Mouse (Mus musculus): ENCODE measurements at regions not wholly inside any gene's neighbourhood (a gene's known extent, or its start where the extent isn't known, plus 50 kb on each side); places are given as distances from the start of the nearest gene placed in this dataset.

DNA sequence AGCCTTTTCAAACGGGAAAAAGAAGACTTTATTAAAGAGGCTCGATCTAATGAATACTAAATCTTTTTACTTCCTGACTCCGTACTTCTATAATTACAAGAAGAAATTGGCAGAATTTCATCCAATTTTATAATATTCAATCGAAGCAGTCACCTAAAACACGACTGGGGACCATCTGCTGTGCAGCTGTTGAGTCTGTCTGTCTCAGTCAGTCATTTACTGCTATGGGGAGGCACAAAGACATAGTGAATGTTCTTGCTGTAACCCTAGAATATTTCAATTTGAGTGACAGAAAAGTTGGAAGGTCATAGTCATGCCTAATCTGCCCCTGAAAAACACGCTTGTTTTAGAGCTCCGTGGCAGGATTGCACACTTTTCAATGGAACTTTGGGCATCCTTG, 487.5 kb downstream of the Igsf11 start:
- ATAC-seq (ENCODE audit: insufficient number of reproducible peaks, insufficient read depth, low FRiP score, low TSS enrichment): no peak
- WGBS: 60% methylated on average over 7 of the region's 7 CpGs
- no peak overlapping the region for H3K4me2 ChIP-seq (replicated peaks)

DNA sequence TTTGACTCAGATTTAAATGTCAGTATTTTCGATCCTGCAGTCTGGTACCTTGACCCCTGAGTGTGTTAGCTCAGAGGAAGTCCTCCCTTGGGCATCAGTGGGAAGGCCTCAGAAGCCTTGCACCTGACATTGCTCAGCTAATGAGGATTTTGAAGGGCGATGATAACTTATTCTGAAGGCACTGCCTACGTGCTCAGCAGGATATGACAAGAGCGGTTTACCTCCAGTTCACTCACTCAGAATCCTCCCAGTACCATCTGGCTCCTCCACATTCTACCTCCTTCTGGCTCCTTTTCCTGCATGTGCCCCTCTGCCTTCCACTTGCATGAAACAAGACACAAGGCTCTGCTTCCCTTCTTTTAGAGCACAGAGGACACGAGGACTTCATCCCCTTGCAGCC, 497.5 kb downstream of the Igsf11 start:
- H3K4me3 ChIP-seq: no peak overlapping the region
- H3K4me2 ChIP-seq (replicated peaks): no peak overlapping the region
- no peaks in the 10 kb centered on the region for H3K27me3 ChIP-seq
- H3K9ac ChIP-seq: no peak overlapping the region
- ATAC-seq (ENCODE audit: insufficient number of reproducible peaks, insufficient read depth, low FRiP score, low TSS enrichment): no peak
- H3K9me3 ChIP-seq: no peaks in the 10 kb centered on the region
- 62% methylated on average over 5 of the region's 5 CpGs for WGBS
- no peaks in the 10 kb centered on the region for H3K4me1 ChIP-seq
- H3K27ac ChIP-seq: no peak overlapping the region
- H3K36me3 ChIP-seq: no peaks in the 10 kb centered on the region

More for the DNA sequence above, 487.5 kb downstream of the Igsf11 start:
- H3K9ac ChIP-seq: no peak overlapping the region
- no peak overlapping the region for H3K4me3 ChIP-seq
- no peak overlapping the region for H3K27ac ChIP-seq
- H3K4me1 ChIP-seq: no peaks in the 10 kb centered on the region
- no peaks in the 10 kb centered on the region for H3K36me3 ChIP-seq
- H3K9me3 ChIP-seq: no peaks in the 10 kb centered on the region
- H3K27me3 ChIP-seq: no peaks in the 10 kb centered on the region

DNA sequence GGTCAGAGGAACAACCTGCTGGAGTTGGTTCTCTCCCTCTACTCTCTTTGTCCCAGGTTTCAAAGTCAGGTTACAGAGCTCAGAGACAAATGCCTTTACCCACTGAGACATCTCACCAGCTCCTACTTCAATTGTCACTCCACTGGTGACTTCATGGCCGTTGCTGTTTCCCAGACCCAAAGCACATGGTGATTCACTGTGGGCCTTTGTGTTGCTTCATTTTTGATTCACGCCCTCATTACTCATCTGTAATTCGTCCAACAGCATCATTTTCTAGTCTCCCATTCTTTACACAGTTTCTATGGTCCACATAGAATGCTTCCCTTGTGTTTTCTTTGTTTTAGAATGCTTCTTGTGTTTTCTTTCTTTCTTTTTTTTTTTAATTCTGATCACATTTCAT, 498.2 kb downstream of the Igsf11 start:
- Histone ChIP-seq H3K27me3 (no peaks in the 10 kb centered on the region), H3K9me3 (no peaks in the 10 kb centered on the region), H3K4me1 (no peaks in the 10 kb centered on the region), H3K9ac (no peak overlapping the region), H3K27ac (no peak overlapping the region), H3K4me3 (no peak overlapping the region), H3K4me2 (replicated peaks) (no peak overlapping the region), H3K36me3 (no peaks in the 10 kb centered on the region)
- WGBS: 78% methylated on average over 3 of the region's 3 CpGs
- no peak for ATAC-seq (ENCODE audit: insufficient number of reproducible peaks, insufficient read depth, low FRiP score, low TSS enrichment)

DNA sequence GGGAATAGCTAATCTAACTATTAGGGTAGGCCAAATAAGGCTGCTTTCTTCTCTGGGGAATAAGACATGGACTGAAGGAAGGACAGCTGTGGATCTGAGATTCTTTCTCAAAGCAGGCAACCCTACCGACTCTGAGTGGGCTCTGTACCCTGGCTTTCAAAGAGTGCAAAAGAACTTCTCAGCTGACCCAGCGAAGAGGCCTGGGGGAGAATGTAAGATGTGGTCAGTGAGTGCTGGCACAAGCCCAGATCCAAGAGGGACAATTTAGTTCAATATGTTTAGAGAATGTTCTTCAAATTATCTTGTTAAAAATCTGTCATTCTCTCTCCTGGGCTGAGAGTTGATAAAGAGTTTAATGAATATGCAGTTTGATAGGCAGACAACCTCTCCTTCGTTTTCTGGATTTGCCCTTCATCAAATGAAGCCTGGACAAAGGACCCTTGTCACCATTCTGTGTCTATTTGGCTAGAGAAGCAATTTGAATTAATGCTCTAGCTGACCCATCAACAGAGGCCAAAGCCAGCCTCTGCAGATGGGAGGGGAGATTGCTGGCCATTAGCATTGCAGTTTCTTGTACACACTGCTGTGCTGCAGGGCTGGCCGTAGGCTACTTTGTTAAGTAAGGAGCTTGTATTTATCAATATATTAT, 509.8 kb downstream of the Igsf11 start:
- Histone ChIP-seq H3K36me3 (no peaks in the 10 kb centered on the region), H3K27ac (no peak overlapping the region), H3K27me3 (no peaks in the 10 kb centered on the region), H3K9me3 (no peaks in the 10 kb centered on the region), H3K4me3 (no peak overlapping the region), H3K4me1 (no peaks in the 10 kb centered on the region), H3K9ac (no peak overlapping the region), H3K4me2 (replicated peaks) (no peak overlapping the region)
- ATAC-seq (ENCODE audit: insufficient number of reproducible peaks, insufficient read depth, low FRiP score, low TSS enrichment): no peak
- WGBS: 51% methylated on average over 4 of the region's 4 CpGs

DNA sequence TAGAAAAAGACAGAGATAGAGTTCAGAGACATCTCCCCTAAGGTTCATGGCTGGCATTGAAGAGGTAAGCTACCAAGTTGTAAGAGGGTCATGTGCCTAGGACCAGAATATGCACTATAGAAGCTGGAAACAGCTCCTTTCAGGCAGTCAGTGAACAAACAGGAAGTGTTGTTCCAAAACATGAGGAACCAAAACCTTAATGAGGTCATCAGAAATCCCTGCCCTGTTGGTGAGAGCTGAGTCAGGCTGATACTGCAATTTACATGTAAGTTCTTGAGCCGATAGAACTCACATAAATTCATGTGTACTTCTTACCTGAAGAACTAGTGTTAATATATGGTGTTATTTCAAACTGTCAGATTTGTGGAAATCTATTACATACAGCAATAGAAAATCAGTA, 539.1 kb downstream of the Igsf11 start:
- 95% methylated on average over 1 of the region's 1 CpGs for WGBS
- Histone ChIP-seq H3K9me3 (no peaks in the 10 kb centered on the region), H3K9ac (no peak overlapping the region), H3K4me1 (no peaks in the 10 kb centered on the region), H3K4me2 (replicated peaks) (no peak overlapping the region), H3K4me3 (no peak overlapping the region), H3K36me3 (no peaks in the 10 kb centered on the region), H3K27ac (no peak overlapping the region), H3K27me3 (no peaks in the 10 kb centered on the region)
- ATAC-seq (ENCODE audit: insufficient number of reproducible peaks, insufficient read depth, low FRiP score, low TSS enrichment): no peak

DNA sequence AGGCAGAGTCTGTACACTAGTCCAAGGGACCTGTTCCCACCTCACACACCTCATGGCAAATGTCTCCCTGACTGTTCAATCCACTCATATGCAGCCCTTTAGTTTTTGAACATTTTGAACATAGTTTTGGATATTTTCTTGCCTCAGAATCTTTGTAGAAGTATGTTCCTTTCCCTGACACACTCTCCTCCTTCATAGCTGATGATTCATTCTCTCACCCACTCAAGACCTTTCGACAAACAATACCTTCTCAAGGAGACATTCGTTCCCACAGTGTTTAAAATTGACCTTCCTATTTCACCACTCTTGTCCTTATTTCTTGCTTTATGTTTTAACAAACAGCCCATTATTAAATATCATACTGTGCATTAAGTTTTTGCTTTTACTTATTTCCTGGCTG, 538.4 kb upstream of the Lsamp start:
- no peak overlapping the region for H3K4me2 ChIP-seq (replicated peaks)
- H3K36me3 ChIP-seq: no peaks in the 10 kb centered on the region
- H3K9ac ChIP-seq: no peak overlapping the region
- no peaks in the 10 kb centered on the region for H3K9me3 ChIP-seq
- ATAC-seq (ENCODE audit: insufficient number of reproducible peaks, insufficient read depth, low FRiP score, low TSS enrichment): no peak
- WGBS: 89% methylated on average over 2 of the region's 2 CpGs
- no peak overlapping the region for H3K4me3 ChIP-seq
- H3K4me1 ChIP-seq: no peaks in the 10 kb centered on the region
- no peak overlapping the region for H3K27ac ChIP-seq
- no peaks in the 10 kb centered on the region for H3K27me3 ChIP-seq

DNA sequence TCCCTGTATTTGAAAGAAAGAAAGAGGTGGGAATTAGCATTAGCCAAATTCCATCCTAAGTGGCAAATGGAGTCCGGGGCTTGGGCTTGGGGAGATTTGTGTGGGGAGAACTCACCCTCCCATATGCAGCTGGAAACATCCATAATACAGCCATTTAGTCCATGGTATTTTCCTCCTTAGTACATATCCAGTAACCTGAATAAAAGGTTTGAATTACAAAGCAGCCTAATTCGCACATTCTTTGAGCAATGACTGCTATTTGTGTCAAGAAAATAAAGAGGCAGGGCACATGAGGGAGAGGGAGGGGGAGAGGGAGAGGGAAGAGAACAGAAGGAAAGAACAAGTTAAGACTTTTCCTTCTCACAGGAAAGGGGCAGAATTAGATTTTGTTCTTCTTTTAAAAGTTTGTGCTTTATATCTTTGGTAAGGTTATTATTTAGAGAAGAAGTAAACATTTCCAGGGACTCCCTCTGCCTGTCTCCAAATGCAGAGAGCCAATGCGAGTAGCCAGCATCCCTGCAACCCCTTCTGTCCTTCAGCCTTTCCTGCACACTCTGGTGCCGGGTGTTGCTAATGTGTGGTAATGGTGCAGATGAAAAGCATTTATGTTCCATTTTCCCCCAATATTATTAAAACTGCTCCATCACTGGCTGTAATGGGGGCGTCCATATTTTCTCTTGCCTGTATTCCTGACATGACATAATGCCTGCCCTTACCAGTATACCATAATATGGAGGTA, 530.6 kb upstream of the Lsamp start:
- no peaks in the 10 kb centered on the region for H3K4me1 ChIP-seq
- no peak overlapping the region for H3K4me2 ChIP-seq (replicated peaks)
- H3K27me3 ChIP-seq: no peaks in the 10 kb centered on the region
- no peak overlapping the region for H3K4me3 ChIP-seq
- H3K9me3 ChIP-seq: no peaks in the 10 kb centered on the region
- WGBS: 68% methylated on average over 5 of the region's 5 CpGs
- H3K9ac ChIP-seq: no peak overlapping the region
- H3K36me3 ChIP-seq: no peaks in the 10 kb centered on the region
- H3K27ac ChIP-seq: no peak overlapping the region
- no peak for ATAC-seq (ENCODE audit: insufficient number of reproducible peaks, insufficient read depth, low FRiP score, low TSS enrichment)
